Mouse (Mus musculus) CH12F3 (cell line): ENCODE data around the gene Rsf1.

Source experiments
- in situ Hi-C: fragments of 300-500 bp; cut with MboI; formaldehyde crosslinking; loops from 2 replicates; pipeline ENCODE4 v1.14.3; 2020; ENCODE audit warnings: low sequenced_read_pairs

Gene Rsf1

DNA sequence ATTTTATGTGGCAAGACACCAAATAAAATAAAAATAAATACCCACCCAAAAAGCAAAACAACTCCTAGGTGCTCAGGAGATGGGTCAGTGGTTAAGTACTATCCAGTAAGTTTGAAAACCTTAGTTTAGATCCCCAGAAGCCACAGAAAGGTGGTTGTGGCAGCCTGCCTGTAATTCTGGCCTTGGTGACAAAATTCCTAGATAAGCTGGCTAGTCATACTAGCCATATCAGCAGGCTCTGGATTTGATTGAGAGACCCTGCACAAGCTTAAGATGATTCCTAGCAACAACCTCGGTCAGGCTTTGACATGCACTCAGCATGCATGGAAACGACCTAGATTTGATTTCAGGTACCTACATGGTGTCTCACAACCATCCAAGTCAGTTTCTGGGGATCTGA lies 49.7 kb downstream of the Rsf1 start:
- in situ Hi-C loops: no loop called here

DNA sequence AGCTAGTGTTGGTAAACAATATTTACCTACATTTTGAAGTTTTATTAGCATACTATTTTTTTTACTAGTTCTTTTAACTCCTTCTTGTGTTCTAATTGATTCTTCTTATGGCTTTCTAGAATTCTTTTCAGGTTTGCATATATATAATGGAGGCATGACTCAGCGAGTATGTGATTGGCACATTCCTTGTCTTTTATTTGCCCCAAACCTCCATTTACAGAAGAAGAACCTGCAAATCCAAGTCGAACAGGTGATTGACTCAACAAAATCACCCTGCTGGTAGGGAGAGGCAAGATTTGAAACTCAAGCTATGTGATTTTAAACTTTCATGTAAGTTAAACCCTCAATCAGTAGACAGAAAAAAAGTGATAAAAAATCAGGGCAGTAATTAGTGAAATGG lies 51.6 kb downstream of the Rsf1 start:
- in situ Hi-C loops: no loop called here

DNA sequence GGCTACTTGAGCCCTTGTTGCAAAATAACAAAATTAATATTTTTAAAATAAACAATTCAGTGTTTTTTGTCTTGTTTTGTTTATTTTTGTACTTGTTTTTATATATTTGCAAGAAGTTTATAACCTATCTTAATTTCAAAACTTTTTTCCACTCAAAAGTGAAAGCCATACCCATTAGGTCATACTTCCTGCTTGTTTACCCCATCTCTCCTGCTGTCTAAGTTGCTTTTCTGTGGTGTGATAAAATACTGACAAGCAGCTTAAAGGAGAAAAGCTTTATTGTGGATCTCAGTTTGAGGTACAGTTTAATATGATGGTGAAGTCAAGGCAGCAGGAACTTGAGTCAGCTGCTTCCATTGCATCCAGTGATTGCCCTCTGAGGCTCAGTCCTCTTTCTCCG lies 53.2 kb downstream of the Rsf1 start:
- in situ Hi-C loops: no loop called here

DNA sequence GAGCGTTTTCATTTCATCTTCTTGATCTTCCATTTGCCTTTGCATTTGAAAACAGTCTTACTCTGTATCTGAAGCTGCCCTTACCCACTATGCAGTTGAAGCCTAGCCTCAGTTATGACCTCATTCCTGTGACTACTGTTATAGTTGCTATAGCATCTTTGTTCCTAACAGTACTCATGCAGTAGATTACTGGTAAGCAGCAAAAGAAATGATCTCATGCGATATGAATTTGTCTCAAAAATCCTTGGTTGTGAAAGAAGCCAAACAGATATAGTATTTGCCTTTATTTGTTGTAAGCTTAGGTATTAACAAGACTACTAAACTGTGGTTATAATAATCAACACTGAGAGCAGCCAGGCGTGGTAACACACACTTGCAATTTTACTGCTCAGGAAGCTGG lies 65.4 kb downstream of the Rsf1 start:
- in situ Hi-C loops: no loop called here

DNA sequence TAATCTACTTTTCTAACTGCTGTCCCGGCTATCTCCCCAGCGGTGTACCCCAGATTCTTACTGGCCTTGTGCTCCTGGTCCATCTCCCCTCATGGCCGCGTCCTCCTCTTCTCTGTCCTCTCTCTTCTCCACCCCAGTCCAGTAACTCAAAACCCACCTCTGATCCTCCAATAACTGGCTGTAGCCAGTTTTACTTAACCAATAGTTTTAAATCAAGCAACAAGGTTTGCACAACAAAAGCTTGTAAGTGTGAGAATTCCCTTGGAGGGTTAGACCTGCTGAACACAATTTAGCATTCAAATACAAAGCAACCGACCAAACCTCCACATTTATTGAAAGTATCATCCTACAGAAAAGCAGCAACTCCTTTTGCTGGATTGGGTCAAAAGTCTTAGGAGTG lies 68.0 kb downstream of the Rsf1 start:
- in situ Hi-C loops: no loop called here

DNA sequence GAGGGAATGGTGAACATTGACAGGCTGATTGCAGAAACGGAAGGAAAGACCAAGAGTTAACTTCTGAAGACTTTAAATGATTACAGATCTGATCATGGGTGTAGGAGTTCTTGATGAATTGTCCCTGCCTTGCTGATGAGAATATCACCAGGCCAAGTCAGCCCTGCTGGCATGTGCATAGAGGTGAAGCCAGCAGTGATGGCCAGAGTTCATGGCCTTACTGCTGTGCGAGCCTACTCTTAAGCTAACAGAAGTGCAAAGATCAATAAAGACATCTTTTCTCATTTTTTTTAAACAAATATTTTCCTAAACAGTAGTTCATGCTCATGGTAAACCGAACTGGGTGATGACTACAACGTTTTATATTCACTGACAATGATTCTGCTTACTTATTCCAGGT lies 71.0 kb downstream of the Rsf1 start:
- in situ Hi-C loops: no loop called here

DNA sequence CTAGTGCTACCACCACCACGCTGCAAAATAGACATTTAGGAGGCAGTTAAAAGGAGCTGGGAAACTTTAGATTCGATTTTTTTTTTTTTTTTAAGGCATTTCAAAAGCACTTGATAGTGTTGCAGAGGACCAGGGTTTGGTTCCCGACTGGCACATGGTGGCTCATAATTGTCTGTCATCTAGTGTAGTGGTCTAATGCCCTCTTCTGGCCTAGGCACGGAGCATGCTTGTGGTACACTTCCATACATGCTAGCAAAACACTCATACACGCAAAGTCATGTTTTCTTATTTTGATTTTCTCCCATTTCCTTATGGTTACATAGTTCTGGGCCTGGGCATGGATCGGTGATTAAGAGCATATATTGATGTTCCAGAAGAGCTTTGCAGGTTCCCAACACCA lies 76.5 kb downstream of the Rsf1 start:
- in situ Hi-C loops: no loop called here

DNA sequence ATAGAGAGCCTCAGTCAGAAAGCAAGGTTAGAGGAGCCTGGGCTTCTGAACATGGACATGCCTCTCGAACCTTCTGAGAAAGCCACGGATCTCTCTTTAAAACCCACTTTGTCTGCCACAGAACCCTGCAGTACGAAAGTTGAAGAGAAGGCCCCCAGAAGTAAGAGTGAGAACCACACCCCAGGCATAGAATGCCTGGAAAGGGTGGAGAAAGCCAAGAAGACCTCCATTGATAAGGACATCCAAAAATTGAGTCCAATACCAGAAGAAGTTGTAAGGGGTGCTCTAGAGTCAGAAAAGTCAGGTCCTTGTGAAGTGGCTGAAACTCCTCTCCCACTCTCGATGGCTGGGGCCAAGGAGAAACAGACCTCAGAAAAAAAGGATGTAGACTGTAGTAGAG lies 81.9 kb downstream of the Rsf1 start:
- in situ Hi-C loops: no loop called here

DNA sequence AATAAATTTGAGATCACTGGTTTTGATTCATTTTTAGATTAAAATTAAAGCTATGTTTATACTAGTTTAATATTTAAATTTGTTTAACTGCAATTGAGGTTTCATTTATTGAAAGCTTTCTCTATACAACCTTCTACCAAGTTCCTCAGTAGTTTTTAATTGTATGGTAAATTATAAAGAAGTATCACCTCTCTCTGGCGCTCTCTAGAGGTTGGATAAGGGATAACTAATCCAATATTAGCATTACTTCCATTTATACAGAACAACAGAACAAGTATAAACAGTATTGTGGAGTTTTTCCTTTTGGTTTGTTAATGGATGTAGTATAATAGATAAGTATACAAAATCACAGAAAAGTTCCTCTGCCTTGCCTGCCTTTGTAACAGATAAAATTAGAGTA lies 99.5 kb downstream of the Rsf1 start:
- in situ Hi-C loops: no loop called here

DNA sequence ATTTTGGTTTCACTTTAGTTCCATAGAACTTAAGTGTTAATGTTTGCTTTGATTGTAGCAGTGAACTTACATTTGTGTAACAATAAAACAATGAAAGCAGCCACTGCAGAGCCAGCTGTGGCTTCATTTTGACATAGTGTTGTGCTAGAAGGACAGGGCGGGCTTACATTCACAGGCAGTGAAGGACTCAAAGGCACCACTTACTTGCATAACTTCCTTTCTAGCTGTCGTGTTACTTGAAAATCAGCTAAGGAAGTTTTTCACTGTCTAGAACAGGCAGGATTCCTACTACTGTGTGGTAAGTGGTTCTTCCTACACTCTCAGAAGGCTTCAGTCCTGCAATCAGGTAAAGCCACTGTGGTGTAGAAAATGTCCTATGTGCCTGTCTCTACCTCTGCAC lies 108.1 kb downstream of the Rsf1 start:
- in situ Hi-C loops: no loop called here

DNA sequence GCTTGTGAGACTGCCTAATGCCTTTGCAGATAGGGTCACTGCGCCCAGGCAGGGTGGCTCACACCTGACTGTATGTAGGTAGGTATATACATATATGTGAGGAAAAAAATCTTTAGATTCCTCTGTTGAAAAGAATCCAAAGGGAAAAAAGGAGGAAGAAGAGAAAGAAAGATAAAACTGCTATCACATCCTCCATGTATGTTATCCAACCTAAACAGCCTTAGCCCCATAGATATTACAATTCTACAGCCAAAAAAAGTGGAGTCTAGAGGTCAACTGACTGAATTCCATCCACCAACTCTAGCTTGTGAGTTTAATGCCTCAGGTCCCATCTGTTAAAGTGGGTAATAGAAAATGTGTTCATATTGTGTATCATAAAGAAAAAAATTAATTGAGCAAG lies 115.8 kb downstream of the Rsf1 start:
- in situ Hi-C loops: no loop called here

DNA sequence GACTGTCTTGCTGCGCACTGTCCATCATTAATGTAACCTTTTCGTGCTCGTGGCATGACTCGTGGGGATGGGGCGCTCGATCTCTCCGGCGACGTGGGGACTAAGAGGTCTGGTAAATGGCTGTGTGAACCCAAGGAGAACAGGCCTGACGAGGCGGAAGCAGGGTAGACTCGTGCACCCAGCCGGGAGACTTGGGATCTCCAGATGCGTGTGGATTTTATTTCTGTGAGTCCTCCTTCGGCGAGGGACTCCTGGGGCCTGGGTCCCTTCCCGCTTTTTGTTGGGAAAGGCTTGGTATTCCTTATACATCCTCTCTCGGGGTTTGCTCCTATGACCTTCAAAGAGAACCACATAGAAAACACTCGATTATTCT lies 116.4 kb downstream of the Rsf1 start:
- in situ Hi-C loops: no loop called here

DNA sequence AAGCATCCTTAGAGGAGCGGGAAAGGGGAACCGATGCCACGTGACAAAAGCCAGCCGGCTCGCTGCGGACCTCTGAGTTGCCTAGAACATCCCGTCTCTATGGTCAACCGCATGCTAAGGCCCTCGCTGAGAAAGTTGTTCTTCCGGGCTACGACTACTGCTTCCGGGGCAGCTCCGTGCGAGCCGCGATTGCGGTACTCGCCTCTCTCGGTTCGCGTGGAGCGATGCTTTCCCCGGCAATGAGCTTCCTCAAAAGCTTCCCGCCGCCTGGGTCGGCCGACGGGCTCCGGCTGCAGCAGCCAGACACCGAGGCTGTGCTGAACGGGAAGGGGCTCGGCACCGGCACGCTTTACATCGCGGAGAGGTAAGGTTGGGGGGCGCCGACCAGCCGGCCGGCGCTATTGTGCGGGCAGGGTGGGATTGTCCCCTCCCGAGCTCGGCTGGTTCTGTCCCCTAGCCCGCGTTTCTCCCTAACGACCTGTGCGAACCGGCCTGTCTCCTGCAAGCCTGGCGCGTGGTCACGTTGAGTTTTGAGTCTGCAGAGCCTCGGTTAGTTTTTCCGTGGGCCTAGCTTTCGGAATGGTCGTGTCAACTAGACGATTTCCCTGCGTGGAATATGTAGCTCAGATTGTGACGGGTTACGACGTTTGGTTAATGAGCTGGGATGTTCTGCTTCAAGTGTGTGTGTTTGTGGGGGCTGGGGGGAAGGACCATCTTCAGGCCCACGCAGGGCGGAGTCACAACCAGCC lies 117.0 kb downstream of the Rsf1 start, which contains the start of gene Clns1a:
TSS of gene Clns1a (plus strand) at position 129 of the 749 bp plus-strand sequence.
- in situ Hi-C loops: no loop called here

DNA sequence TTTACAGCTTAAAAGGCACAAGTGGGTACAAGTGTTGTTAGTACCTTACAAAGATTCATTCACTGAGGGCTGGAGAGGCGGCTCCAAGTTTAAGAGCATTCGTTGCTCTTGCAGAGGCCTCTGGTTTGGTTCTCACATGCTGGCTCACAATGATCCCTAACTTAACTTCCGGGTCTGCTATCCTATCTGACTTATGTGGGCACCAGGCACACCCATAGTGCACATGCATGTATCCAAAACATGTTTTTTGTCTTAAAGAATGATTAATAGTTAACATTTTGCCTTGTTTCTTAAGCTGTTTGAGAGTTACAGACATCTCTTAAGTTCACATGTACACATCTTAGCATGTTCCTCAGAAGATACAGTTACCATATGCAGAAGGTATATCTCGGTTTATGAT lies 120.5 kb downstream of the Rsf1 start:
- in situ Hi-C loops: no loop called here

DNA sequence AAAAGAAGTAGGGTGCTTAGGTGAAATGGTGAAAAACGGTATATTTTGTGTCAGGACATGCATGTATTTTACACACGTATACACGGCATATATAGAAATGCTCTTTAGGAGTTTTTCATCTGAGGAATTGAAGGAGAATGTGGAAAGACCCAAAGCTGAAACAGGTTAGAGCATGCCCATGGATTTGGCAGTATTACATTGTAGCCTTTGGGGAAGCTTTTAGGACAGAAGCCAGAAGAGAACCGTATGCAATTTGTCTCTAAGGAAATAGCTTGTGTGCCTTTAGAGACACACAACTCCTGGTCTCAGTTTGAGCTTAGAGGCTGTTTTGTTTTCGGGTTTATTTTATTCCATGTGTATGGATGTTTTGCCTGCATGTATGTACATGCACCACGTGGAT lies 121.4 kb downstream of the Rsf1 start:
- in situ Hi-C loops: no loop called here

DNA sequence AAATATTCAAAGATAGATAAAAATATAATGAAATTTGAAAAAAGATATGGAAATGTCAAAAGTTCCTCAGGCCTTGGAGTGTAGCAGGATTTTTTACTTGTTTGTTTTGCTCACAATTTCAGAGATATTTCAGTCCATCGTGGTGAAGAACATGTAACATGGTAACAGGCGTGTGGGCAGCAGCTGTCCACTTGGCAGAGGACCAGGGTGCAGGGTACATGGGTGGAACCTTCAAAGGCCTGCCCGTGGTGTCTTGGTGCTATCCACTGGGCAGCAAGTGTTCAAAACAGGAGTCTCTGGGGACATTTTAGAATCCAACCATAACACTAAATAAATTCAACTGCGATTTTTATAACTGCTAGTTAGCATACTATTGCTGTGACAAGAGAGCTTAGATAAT lies 127.4 kb downstream of the Rsf1 start:
- in situ Hi-C loops: no loop called here

DNA sequence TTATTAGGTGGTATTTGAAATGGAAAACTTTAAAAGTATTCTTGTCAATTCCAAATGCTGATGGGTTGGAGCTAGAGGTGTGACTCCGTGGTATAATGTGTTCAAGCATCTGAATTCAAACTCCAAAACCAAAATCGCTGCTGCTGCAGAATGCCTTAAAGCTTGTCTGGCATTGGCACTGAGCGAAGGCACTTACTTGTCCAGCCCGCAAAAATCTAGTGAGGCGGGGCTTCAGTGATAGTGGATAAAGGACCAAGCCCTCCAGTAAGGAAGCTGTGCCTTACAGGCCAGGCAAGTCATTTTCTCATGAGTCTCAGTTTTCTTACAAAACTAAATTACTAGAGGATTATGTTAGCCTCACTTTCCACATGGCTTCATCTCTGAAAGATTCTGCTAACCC lies 128.1 kb downstream of the Rsf1 start:
- in situ Hi-C loops: no loop called here

DNA sequence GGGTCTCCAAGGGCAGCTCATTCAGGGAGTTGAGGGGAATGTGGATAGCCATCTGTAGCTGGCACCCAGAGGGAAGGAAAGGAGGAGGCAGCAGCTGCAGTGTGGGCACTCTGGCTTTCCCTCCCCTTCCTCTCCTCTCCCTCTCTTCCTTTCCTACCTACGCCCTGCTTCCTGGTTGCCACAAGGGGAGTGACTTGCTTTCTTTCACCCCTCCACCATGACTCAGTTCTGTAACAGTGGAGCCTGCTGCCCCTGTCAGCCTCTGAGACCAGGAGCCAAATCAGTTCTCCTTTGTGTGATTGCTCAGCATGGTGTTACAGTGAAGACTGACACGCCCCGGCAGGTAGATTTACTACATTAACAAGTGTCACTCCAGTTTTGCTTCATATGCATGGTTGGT lies 129.5 kb downstream of the Rsf1 start:
- in situ Hi-C loops: no loop called here

DNA sequence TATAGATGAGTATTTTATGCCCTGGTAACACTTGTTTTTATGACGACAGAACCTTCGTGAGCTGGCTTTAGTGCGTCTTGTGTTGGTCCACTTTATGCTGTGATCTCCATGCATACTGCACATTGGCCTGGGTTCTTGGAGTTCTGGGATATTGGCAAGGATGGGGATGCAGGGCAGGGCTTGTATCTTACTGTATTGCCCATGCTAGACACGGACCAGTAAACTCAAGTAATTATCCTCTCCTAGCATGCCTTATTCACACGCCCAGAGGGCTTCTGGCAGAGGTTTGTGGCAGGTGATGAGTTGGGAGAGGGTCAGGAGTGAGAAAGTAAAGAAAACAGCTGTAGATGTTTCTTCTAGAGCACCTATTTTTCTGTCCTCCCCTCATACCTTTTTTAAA lies 135.0 kb downstream of the Rsf1 start:
- in situ Hi-C loops: no loop called here

DNA sequence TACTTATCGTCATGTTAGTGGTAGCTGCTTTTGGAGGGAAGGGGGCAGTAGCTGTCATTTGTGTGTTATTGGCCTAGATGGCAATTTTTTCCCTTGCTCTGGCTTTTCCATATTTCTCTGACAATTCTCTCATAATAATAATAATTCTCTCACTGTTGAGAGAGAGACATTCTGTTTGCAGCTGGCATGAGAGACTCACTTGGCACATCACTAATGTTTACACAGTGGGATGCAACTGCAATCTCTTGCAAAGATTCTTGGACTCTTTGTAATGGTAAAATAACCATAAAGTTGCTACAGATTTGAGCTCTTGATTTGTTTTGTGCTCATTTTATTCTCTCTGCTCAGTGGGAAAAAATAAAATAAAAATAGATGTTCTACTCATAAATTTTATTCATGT lies 137.6 kb downstream of the Rsf1 start:
- in situ Hi-C loops: no loop called here

DNA sequence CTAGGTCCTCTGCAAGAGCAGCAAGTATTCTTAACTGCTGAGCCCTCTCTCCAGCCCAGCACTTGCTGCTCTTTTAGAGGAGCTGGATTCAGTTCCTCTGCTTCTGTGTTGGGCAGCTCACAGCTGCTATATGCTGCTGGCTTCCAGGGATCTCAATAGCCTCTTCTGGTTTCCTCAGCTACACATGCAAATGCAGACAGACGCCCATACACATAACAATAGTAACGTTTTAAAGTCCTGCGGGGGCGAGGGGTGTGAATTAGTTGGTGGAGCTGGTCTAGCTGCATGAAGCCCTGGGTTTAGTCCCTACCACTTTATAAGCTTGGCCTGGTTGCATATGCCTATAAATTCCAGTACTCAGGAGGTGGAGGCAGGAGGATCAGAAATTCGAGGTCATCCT lies 139.4 kb downstream of the Rsf1 start:
- in situ Hi-C loops: no loop called here

DNA sequence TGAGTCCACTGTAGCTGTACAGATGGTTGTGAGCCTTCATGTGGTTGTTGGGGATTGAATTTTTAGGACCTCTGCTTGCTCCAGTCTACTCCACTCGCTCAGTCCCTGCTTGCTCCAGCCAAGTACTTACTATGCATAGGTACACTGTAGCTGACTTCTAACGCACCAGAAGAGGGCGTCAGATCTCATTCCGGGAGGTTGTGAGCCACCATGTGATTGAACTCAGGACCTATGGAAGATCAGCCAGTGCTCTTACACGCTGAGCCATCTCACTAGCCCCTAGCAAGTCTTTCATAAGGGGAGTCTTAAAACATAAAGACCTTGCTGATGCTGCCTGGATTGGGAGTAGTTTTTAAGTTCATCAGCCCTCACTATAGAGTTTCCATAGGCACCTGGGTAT lies 140.4 kb downstream of the Rsf1 start:
- in situ Hi-C loops: no loop called here

DNA sequence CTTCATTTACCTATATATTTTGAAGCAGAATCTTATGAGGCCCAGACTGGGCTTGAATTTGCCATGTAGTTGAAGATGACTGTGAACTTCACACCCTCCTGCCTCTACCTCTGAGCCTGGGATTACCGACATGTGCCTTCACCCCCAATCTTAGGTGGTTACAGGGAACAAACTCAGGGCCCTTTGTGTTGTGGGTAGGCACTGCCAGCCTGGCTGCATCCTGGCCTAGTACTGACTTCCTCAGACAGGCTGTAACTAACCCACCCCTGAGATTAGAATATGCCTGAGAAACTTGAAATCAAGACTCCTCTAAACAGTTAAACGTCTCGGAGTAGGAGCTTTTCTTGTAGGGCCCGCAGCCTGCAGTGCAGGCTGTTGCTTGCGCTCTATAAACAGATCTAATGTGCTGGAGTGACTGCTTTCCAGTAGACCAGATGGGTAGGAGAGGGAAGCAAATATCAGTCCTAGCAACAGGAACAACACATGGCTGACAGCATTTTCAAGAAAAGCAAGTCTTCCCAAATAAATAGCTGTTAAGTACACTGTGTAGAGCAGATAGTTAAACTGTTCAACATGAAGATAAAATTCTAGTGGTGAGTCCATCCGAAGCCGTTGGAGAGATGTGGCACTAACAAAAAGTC lies 142.7 kb downstream of the Rsf1 start:
- in situ Hi-C loops: no loop called here
